Mouse (Mus musculus): ENCODE data around the gene F11.

DNA sequence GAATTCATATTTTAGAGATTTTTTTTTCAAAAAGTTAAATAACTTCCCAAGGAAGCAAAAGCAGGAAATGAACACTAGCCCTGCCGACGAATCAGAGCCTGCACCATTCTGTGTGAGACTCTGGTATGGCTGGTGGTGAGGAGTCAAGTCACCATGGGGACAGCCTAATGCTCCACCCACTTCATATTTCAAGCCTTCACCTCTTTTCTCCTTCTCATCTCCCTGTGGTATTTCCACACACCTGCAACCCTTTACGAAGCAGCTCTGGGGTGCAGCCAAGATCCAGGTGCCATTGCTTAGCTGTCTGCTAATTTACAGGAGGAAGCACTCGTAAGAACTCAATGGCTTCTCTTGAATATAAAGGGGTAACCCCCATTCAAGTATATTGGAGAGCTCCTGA lies 49.1 kb upstream of the F11 start:
- TF ChIP-seq CTCF (IDR thresholded peaks at IDR 0.05; ENCODE audit: control insufficient read depth, insufficient read depth, low read length) (no peak), POLR2A (IDR thresholded peaks at IDR 0.05; ENCODE audit: borderline replicate concordance, control insufficient read depth, low read depth, low read length) (no peak)
